Mouse (Mus musculus) heart, embryonic 10.5 days (tissue): ENCODE data around the gene Atp6v1g2. TPM values are rescaled to one million over a fixed set of nuclear protein-coding genes. Genes with fewer than 3 reads are reported as not detected.

ENCODE experiments used
- DNase-seq: peaks from one replicate; pipeline ENCODE4 v3.0.0-alpha.2; 2017; ENCODE audit warnings: low spot score
- H3K27ac ChIP-seq: fragments of 300-500 bp; sonication (generic); 2 replicates; pipeline ENCODE4 v1.5.1; 2016; ENCODE audit warnings: mild to moderate bottlenecking
- H3K27me3 ChIP-seq: fragments of 300-500 bp; sonication (generic); 2 replicates; pipeline ENCODE4 v1.6.1; 2016; ENCODE audit warnings: mild to moderate bottlenecking; ENCODE audit not compliant: poor library complexity, insufficient read depth, severe bottlenecking
- H3K36me3 ChIP-seq: fragments of 300-500 bp; sonication (generic); 2 replicates; pipeline ENCODE4 v1.6.1; 2016; ENCODE audit warnings: mild to moderate bottlenecking, moderate library complexity
- H3K4me1 ChIP-seq: fragments of 300-500 bp; sonication (generic); 2 replicates; pipeline ENCODE4 v1.6.1; 2016; ENCODE audit warnings: mild to moderate bottlenecking
- H3K4me3 ChIP-seq: fragments of 300-500 bp; sonication (generic); 2 replicates; pipeline ENCODE4 v1.5.1; 2016; ENCODE audit warnings: mild to moderate bottlenecking, moderate library complexity
- H3K9me3 ChIP-seq: fragments of 300-500 bp; sonication (generic); 2 replicates; pipeline ENCODE4 v1.6.1; 2016; ENCODE audit warnings: mild to moderate bottlenecking, moderate library complexity
- WGBS: fragments of 180-500 bp; shearing (Covaris S2); methylation state at CpG from one replicate; pipeline ENCODE4 v1.1.7; 2016; 5-methylcytosine and 5-hydroxymethylcytosine counted together
- microRNA-seq: library from miRNA; unstranded; fragments of <30 nt; microRNA quantifications from one replicate; pipeline ENCODE4, GENCODE M21; 2017
- polyA plus RNA-seq: library from polyadenylated mRNA; unstranded; fragments of >200 nt; fragmentation: Nextera tagmentation; extraction: Ambion mirVana; gene quantifications from 2 replicates; pipeline ENCODE4 v1.2.1, GENCODE M21; 2016

Gene Atp6v1g2
- polyA plus RNA-seq, 1 experiment from 2014 or later, result 6.5 TPM

- Histone ChIP-seq H3K4me1 (no peaks in the 10 kb centered on the region), H3K9me3 (no peaks in the 10 kb centered on the region), H3K27ac (no peak overlapping the region), H3K36me3 (no peaks in the 10 kb centered on the region), H3K4me3 (no peak overlapping the region), H3K27me3 (peaks cover 43% of the 10 kb centered on the region)
- peak; percentile 89 for DNase-seq
- WGBS, result 4% methylated on average over 11 of the region's 11 CpGs
These were observed 41.3 kb downstream of the Atp6v1g2 start for GRCm38 (mm10) chr17:35274770-35275169.

- Histone ChIP-seq H3K9me3 (no peaks in the 10 kb centered on the region), H3K27me3 (peaks cover 43% of the 10 kb centered on the region), H3K4me3 (no peak overlapping the region), H3K27ac (no peak overlapping the region), H3K36me3 (no peaks in the 10 kb centered on the region), H3K4me1 (no peaks in the 10 kb centered on the region)
- WGBS, result 22% methylated on average over 13 of the region's 13 CpGs
- no peak for DNase-seq
These were observed 42.9 kb downstream of the Atp6v1g2 start for GRCm38 (mm10) chr17:35276304-35276864.

- Histone ChIP-seq H3K4me3 (no peak overlapping the region), H3K4me1 (no peaks in the 10 kb centered on the region), H3K36me3 (no peaks in the 10 kb centered on the region), H3K27me3 (peaks cover 43% of the 10 kb centered on the region), H3K9me3 (no peaks in the 10 kb centered on the region), H3K27ac (no peak overlapping the region)
- no peak for DNase-seq
- WGBS, result 84% methylated on average over 8 of the region's 8 CpGs
These were observed 44.6 kb downstream of the Atp6v1g2 start for GRCm38 (mm10) chr17:35278049-35278448.

DNA sequence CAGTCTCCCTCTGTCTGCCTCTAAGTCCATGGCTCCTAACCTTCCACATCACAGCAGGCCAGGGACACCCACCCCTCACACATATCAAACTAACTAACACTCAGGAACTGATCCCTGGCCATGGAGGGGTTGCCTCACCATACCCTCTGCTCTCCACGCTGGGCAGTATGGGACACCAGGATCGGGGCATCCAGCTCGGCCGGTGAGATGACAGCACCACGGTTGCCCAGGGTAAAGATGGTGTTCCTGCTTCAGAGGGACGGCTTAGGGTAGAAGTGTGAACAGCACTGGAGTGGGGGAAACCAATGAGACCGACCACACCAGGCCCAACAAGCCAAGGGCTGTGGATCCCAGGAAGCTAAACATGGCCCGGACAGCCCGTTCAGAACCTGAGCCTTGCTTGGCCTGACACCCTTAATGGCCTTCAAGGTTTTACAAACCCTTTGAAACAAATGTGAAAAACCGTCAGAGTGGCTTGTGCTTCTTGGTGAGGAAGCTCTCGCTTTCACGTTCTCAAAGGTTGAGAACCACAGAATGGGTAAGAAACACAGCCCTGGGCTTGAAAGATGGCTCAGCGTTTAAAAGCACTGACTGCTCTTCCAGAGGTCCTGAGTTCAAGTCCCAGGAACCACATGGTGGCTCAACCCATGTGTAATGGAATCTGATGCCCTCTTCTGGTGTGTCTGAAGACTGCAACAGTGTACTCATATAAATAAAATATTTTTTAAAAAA lies 45.7 kb downstream of the Atp6v1g2 start:
- WGBS, result 81% methylated on average over 13 of the region's 13 CpGs

DNA sequence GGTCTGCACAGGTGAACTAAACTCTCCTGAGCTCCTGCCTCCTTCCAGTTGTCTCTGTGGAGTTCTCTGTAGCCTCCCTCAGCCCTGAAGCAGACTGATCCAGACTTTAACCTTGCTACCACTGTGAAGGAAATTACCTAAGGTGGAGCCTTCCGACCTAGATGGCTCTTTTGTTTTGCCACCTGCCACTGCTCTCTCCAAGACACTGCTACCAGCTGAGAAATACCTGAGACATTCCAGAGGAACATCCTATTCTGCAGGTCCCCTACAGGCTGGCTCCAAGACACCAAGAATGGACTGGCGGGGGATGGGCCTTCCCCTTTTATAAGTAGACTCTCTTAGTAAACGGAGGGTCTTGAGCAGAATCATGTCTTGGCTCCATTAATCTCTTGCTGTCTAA lies 46.8 kb downstream of the Atp6v1g2 start:
- H3K27ac ChIP-seq, result no peak overlapping the region
- peaks cover 46% of the 10 kb centered on the region for H3K27me3 ChIP-seq
- 76% methylated on average over 3 of the region's 3 CpGs for WGBS
- H3K4me1 ChIP-seq, result no peaks in the 10 kb centered on the region
- no peaks in the 10 kb centered on the region for H3K36me3 ChIP-seq
- H3K9me3 ChIP-seq, result no peaks in the 10 kb centered on the region
- no peak overlapping the region for H3K4me3 ChIP-seq
- DNase-seq, result no peak

More for the DNA sequence above, 45.7 kb downstream of the Atp6v1g2 start:
- H3K9me3 ChIP-seq, result no peaks in the 10 kb centered on the region
- no peak for DNase-seq
- H3K27me3 ChIP-seq, result peaks cover 48% of the 10 kb centered on the region
- H3K27ac ChIP-seq, result no peak overlapping the region
- H3K4me1 ChIP-seq, result no peaks in the 10 kb centered on the region
- no peaks in the 10 kb centered on the region for H3K36me3 ChIP-seq
- no peak overlapping the region for H3K4me3 ChIP-seq

DNA sequence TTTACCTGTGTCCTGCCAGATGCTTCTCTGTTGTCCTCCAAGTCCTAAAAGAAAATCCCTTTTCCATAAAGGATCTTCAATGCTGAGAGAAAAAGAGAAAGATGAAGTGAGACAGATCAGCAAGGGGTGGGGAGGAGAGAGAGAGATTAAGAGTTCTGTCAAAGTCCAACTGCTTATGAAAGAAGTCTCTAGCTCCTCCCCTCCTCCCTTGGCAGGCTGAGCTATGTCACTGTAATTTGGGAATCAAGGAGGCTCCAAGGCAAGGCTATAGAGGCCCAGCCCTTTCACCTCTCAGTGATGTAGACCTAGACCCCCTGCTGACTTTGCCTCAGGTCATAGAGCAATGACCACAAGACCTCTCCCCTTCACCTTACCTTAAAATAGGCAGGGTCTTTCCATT lies 52.0 kb downstream of the Atp6v1g2 start:
- H3K4me1 ChIP-seq, result no peaks in the 10 kb centered on the region
- H3K27me3 ChIP-seq, result peaks cover 16% of the 10 kb centered on the region; the same call in 1 of the 2 replicates
- H3K27ac ChIP-seq, result no peak overlapping the region
- no peak overlapping the region for H3K4me3 ChIP-seq
- H3K36me3 ChIP-seq, result no peaks in the 10 kb centered on the region
- no peaks in the 10 kb centered on the region for H3K9me3 ChIP-seq
- DNase-seq, result no peak

Small RNA genes lying within 50 kb of the gene (microRNA-seq; reads per million reads assigned to microRNA genes)
- gene Mir6973a (not detected), gene Mir6974 (not detected), gene Mir6975 (2.3 reads per million), gene Mir8094 (0.76 reads per million)

Other genes with a start within 250 kb of the Atp6v1g2 start
- gene Vars, start 232.7 kb upstream of the Atp6v1g2 start, polyA plus RNA-seq, result 112 and 166 TPM in 2 replicates
- 0.26 and 0.34 TPM in 2 replicates for gene Vwa7, start 217.1 kb upstream of the Atp6v1g2 start, polyA plus RNA-seq
- 3.3 and 4.0 TPM in 2 replicates for gene Sapcd1, start 205.6 kb upstream of the Atp6v1g2 start, polyA plus RNA-seq
- gene Msh5, start 186.9 kb upstream of the Atp6v1g2 start, polyA plus RNA-seq, result 3.9 and 5.4 TPM in 2 replicates
- gene Clic1, start 183.7 kb upstream of the Atp6v1g2 start, polyA plus RNA-seq, result 374 and 380 TPM in 2 replicates
- 192 and 290 TPM in 2 replicates for gene Ddah2, start 174.6 kb upstream of the Atp6v1g2 start, polyA plus RNA-seq
- gene Ly6g6c, start 168.3 kb upstream of the Atp6v1g2 start, polyA plus RNA-seq, result not detected in 2 replicates
- 0.63 and 1.0 TPM in 2 replicates for gene Mpig6b, start 167.5 kb upstream of the Atp6v1g2 start, polyA plus RNA-seq
- 0.18 and 0.39 TPM in 2 replicates for gene Ly6g6e, start 156.8 kb upstream of the Atp6v1g2 start, polyA plus RNA-seq
- 2.5 and 2.6 TPM in 2 replicates for gene Ly6g6d, start 155.6 kb upstream of the Atp6v1g2 start, polyA plus RNA-seq
- gene Ly6g6f, start 148.1 kb upstream of the Atp6v1g2 start, polyA plus RNA-seq, result 0.91 and 1.0 TPM in 2 replicates
- 66.7 and 69.8 TPM in 2 replicates for gene Abhd16a, start 144.4 kb upstream of the Atp6v1g2 start, polyA plus RNA-seq
- not detected in 2 replicates for gene Ly6g5c, start 125.4 kb upstream of the Atp6v1g2 start, polyA plus RNA-seq
- 0.73 and 0.99 TPM in 2 replicates for gene Ly6g5b, start 118.2 kb upstream of the Atp6v1g2 start, polyA plus RNA-seq
- gene Gpank1, start 112.2 kb upstream of the Atp6v1g2 start, polyA plus RNA-seq, result 17.1 and 24.5 TPM in 2 replicates
- 220 and 246 TPM in 2 replicates for gene Csnk2b, start 111.6 kb upstream of the Atp6v1g2 start, polyA plus RNA-seq
- 7.4 and 11.5 TPM in 2 replicates for gene D17H6S53E, start 107.3 kb upstream of the Atp6v1g2 start, polyA plus RNA-seq
- 3.0 and 72.5 TPM in 2 replicates for gene Apom, start 101.6 kb upstream of the Atp6v1g2 start, polyA plus RNA-seq
- 51.4 and 65.5 TPM in 2 replicates for gene Bag6, start 98.5 kb upstream of the Atp6v1g2 start, polyA plus RNA-seq
- 137 and 161 TPM in 2 replicates for gene Prrc2a, start 68.8 kb upstream of the Atp6v1g2 start, polyA plus RNA-seq
- 0.85 and 2.1 TPM in 2 replicates for gene Aif1, start 57.6 kb upstream of the Atp6v1g2 start, polyA plus RNA-seq
- 1.5 and 2.2 TPM in 2 replicates for gene Lst1, start 45.2 kb upstream of the Atp6v1g2 start, polyA plus RNA-seq
- gene Ltb, start 39.2 kb upstream of the Atp6v1g2 start, polyA plus RNA-seq, result 0.15 TPM in 1 of 2 replicates, not detected in the other
- 0.15 TPM in 1 of 2 replicates, not detected in the other for gene Tnf, start 31.7 kb upstream of the Atp6v1g2 start, polyA plus RNA-seq
- gene Lta, start 28.3 kb upstream of the Atp6v1g2 start, polyA plus RNA-seq, result not detected in 2 replicates
- 0.30 TPM in 1 of 2 replicates, not detected in the other for gene Gm16181, start 12.8 kb upstream of the Atp6v1g2 start, polyA plus RNA-seq
- 8.4 and 10.4 TPM in 2 replicates for gene Nfkbil1, start 2.1 kb downstream of the Atp6v1g2 start, polyA plus RNA-seq
- gene Ddx39b, start 8.1 kb downstream of the Atp6v1g2 start, polyA plus RNA-seq, result 367 and 489 TPM in 2 replicates
- gene H2-D1, start 29.1 kb downstream of the Atp6v1g2 start, polyA plus RNA-seq, result 22.5 and 25.0 TPM in 2 replicates
- 0.80 and 1.2 TPM in 2 replicates for gene H2-Q1, start 86.7 kb downstream of the Atp6v1g2 start, polyA plus RNA-seq
- gene H2-Q2, start 108.6 kb downstream of the Atp6v1g2 start, polyA plus RNA-seq, result 11.2 and 15.9 TPM in 2 replicates
- gene H2-Q4, start 146.0 kb downstream of the Atp6v1g2 start, polyA plus RNA-seq, result 1.8 and 2.1 TPM in 2 replicates
- 0.17 and 4.9 TPM in 2 replicates for gene H2-Q6, start 191.2 kb downstream of the Atp6v1g2 start, polyA plus RNA-seq
- gene H2-Q7, start 205.5 kb downstream of the Atp6v1g2 start, polyA plus RNA-seq, result 2.2 and 12.2 TPM in 2 replicates
- gene H2-Q10, start 236.4 kb downstream of the Atp6v1g2 start, polyA plus RNA-seq, result 0.25 and 4.7 TPM in 2 replicates